Mouse (Mus musculus) inflammation-experienced regulatory T-cells, adult 6 months (primary cell): Measurements from ENCODE around the gene Tnik. TPM values are rescaled to one million over a fixed set of nuclear protein-coding genes. Genes with fewer than 3 reads are reported as not detected.

Experiments used
- ATAC-seq: one replicate; pipeline ENCODE4 v1.8.0; 2017
- polyA plus RNA-seq, 3 experiments: library from polyadenylated mRNA; unstranded; fragments of 100-300 nt; shearing (Covaris generic); gene quantifications; one replicate each; pipeline ENCODE4 v1.2.1; 2017

Gene Tnik
- polyA plus RNA-seq, 3 experiments from 2014 or later = 41.3 to 66.3 (median 64.8) TPM

DNA sequence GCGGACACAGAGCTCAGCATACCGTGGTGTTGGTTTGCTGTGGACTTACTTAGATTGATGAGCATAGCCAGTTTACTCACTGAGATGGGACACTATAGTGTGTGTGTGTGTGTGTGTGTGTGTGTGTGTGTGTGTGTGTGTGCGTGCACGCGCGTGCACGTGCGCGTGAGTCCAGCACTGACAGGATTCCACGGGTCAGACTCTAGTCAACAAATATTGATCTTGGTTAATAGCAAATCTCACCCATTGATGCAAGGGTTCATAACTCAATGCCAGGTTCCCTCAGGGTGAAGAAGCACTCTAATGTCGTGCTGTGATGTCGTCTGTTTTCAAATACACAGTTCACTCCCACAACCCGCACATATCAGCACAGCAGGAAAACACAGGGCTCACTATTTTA, 462.2 kb downstream of the Tnik start:
- no peak for ATAC-seq
